Mouse (Mus musculus): ENCODE results near the gene Gsdma3. TPM values are rescaled to one million over a fixed set of nuclear protein-coding genes. Genes with fewer than 3 reads are reported as not detected.
"Not testable (repeated sequence)": the region's sequence is repeated elsewhere in the genome, so short reads cannot be mapped to it uniquely, and the experiment has no call there.

The Gsdma3 gene
- total RNA-seq, 2 experiments from 2014 or later = 0.25 TPM; not detected in 1

DNA sequence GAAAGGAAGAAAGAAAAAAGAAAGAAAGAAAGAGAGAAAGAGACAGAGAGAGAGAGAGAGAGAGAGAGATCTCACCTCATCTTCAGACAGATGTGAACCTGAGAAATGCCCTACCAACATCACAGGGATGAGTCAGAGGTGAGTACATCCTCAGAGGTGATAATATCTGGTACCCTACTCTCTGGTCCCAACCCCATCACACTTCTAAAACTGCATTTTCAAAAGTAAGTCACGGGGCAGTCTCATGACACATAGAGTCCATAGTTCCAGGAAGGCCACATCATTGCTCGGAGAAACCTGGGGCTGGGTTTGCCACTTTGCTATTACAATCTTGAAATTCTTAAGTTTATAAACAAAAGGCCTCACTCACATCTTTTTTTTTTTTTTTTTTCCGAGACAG lies 30.2 kb upstream of the Gsdma3 start:
- no peak for DNase-seq

GRCm38 (mm10) chr11:98597363-98597762 lies 28.8 kb upstream of the Gsdma3 start:
- no peak for DNase-seq

DNA sequence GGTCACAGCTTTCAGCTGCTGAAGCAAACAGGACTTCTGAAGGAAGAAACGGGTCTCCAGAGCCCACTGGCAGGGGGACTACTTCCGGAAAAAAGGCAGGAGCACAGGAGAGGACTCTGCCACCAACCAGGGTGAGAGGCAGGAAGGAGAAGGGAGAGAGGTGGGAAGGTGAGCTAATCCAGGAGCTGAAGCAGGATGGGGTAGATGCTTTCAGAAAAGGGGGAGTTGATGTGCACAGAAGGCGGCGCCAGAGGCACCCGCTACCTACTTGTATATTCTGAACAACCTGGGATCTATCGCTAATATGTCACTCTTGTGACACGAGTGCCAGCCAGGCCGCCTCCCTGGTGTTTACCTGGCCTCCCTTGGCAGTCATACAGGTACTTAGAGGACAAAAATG lies 28.2 kb upstream of the Gsdma3 start, which contains the start of gene Lrrc3c:
Gene Lrrc3c (plus strand): TSS at position 301 of the 400 bp plus-strand sequence.
- DNase-seq = no peak

DNA sequence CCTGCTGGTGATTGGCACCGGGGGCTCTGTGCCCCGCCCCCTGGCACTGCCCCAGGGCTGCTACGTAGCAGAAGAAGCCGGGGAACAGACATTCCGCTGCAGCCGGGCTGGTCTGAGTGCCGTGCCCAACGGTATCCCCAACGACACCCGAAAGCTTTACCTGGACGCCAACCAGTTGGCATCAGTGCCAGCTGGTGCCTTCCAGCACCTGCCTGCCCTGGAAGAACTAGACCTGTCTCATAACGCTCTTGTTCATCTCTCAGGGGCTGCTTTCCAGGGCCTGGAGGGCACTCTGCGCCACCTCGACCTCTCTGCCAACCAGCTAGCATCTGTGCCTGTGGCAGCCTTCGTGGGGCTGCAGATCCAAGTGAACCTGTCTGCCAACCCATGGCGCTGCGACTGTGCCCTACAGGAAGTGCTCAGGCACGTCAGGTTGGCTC lies 27.3 kb upstream of the Gsdma3 start:
- DNase-seq = no peak

DNA sequence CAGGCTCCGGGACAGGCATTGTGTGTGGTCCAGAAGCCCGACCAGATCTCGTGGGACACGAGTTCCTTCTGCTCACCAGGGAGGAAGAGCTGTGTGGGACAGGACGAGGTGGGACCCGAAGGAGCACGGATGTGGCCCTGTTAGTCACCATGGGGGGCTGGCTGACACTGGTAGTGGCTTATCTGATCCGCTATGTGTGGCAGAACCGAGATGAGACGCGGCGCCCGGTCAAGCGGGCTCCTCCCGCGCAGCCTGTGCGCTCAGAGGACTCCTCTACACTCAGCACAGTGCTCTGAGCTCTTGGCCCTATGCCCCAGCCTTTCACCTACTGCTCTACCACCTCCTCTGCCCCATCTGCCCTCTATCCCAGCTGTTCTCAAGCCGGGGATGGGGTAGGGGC lies 26.9 kb upstream of the Gsdma3 start:
- DNase-seq = no peak

- no peak for DNase-seq
Measured at GRCm38 (mm10) chr11:98602090-98602690, 24.0 kb upstream of the Gsdma3 start.

GRCm38 (mm10) chr11:98603953-98604352 lies 22.2 kb upstream of the Gsdma3 start:
- DNase-seq = no peak

DNA sequence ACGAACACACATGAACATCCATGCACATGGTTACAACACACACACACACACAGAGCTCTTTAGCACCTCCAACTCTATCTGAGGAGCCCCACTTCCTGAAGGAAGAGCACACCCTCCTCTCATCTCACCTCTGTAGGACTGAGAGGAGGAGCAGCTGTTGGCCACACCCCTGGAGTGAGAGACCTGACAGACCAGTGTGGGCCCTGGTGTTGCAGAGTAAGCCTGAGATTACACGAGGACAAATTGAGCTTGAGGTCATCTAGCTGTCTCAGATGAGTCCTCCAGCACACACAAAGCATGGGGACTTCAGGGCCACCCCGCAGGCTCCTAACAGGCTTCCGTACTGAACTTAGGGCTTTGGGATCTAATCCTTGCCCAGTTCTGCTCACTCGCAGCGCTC lies 21.2 kb upstream of the Gsdma3 start:
- DNase-seq = not testable (repeated sequence)

GRCm38 (mm10) chr11:98606763-98607162 lies 19.4 kb upstream of the Gsdma3 start:
- DNase-seq = no peak

GRCm38 (mm10) chr11:98620791-98621190 lies 5.4 kb upstream of the Gsdma3 start:
- no peak for DNase-seq

- not testable (repeated sequence) for DNase-seq
Measured at GRCm38 (mm10) chr11:98623981-98624380, 2.2 kb upstream of the Gsdma3 start.

DNA sequence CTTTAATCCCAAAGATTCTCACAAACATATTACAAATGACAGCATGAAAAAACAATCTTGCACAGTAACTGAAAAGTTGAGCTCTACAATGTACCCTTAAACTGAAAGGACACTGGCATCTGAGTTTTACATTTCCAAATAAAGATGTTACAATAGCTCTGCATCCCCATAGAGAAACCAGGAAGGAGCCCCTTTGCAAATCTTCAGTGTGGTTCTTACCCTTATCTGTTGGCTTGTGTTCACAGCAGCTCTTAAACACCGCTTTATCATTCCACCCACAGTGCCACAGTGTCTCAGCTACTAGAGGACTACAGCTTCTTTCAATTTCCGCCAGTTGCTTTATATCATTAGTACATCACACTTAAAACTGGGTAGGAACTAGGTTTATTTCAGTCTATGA lies 1.8 kb upstream of the Gsdma3 start:
- not testable (repeated sequence) for DNase-seq

DNA sequence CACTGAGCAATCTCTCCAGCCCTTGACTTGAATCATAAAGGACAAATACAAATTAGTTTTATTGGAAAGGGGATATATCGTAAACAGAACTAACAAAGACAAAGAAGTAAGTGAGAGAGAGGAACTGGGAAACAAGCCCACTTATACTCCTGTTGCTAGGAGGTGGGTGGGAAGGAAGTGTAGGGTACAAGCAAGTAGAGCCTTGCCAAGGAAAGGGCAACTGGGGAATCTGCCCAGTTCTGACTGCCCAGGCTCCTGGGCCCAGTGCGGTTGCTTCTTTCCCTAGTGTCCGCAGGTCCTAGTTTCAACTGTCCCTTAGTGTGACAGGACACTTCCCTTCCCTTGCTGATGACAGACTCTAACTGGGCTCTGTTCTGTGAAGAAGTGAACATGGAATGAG lies 2.5 kb downstream of the Gsdma3 start:
- DNase-seq = no peak

DNA sequence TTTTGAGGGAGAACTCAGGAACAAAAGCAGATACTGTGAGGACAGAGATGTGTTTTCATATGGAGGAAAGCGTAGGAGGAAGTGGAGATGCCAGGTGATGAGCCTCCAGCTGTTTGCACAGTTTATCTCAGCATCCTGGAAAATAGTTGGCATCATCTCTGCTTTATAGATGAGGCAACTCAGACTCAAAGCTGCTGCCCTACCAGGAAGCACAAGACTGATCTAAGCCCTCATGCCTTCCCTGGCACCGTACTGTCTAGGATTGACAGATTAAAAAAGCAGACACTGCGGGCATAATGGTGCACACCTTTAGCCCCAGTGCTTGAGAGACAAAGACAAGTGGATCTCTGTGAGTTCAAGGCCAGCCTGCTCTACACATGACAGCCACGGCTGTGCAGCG lies 4.5 kb downstream of the Gsdma3 start:
- DNase-seq = no peak

- DNase-seq = not testable (repeated sequence)
Measured at GRCm38 (mm10) chr11:98635312-98635970, 9.3 kb downstream of the Gsdma3 start.

- no peak for DNase-seq
Measured at GRCm38 (mm10) chr11:98637501-98637900, 11.3 kb downstream of the Gsdma3 start.

DNA sequence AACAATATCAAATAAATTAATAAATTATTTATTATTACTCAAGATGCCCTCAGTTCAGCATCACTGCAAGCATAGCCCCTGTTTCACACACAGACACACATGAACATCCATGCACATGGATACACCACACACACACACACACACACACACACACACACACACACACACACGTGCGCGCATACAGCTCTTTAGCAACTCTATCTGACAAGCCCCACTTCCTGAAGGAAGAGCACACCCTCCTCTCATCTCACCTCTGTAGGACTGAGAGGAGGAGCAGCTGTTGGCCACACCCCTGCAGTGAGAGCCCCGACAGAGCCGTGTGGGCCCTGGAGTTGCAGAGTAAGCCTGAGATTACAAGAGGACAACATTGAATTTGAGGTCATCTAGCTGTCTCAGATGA lies 13.9 kb downstream of the Gsdma3 start:
- DNase-seq = no peak

- no peak for DNase-seq
Measured at GRCm38 (mm10) chr11:98644757-98645156, 18.6 kb downstream of the Gsdma3 start.

DNA sequence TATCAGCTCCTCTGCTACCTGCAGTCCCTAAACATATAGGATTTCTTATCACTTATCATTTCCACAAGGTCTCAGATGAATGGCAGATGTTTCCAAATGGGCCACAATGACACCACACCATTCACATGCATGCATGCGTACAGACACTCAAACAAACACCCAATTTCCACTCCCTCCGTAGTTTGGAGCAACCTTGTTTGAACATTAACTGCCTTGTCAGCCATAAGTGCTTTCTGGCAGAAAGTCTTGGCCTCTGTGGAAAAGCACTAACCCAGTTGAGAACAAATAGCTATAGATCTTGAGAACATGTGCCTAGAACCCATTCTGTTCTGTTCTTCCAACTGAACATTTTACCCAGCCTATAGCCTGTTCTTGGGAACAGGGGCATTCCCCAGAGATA lies 19.8 kb downstream of the Gsdma3 start:
- no peak for DNase-seq

- no peak for DNase-seq
Measured at GRCm38 (mm10) chr11:98646459-98646858, 20.3 kb downstream of the Gsdma3 start, which contains the start of gene Gsdma2. Gene Gsdma2 (plus strand): TSS chr11:98646759.

DNA sequence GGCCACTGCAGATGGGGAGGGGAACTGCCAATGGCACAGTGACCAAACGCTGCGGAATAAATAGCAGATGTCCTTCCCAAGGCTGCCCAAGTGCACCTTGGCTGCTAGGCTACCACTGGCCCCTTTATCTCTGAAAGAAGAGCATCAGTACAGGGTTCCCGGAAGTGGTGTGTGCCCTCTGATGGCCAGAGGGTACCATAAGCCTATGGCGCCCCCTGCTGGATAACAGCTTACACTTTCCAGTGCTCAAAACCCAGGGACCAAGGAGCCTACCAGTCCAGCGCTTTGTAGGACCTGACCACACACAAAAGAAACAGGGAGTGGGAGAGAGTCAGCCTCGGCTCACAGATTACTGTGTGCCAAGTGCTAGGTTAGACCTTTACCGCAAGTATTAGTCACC lies 28.9 kb downstream of the Gsdma3 start:
- DNase-seq = not testable (repeated sequence)

DNA sequence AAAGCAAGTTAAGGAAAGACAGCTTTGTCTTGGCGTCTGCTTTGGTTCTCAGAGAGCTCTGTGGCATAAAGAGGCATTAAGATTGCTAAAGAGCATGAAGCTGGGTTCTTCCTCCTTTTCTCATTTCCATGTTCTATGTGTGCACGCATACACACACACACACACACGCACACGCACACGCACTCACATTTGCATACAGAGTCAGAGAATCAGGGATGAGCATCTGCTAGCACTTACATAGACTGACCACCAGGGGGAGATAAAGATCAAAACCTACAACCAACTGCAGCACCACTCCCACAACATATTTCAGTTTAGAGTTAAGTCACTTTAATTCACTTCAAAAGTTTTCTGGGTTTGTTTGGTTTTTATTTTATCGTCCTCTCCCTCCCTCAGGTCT lies 34.4 kb downstream of the Gsdma3 start:
- peak in 1 of 2 experiments; percentile 12 for DNase-seq

- no peak for DNase-seq
Measured at GRCm38 (mm10) chr11:98664091-98664490, 37.9 kb downstream of the Gsdma3 start, which contains the start of gene Gsdma. Gene Gsdma (plus strand): TSS chr11:98664351.

DNA sequence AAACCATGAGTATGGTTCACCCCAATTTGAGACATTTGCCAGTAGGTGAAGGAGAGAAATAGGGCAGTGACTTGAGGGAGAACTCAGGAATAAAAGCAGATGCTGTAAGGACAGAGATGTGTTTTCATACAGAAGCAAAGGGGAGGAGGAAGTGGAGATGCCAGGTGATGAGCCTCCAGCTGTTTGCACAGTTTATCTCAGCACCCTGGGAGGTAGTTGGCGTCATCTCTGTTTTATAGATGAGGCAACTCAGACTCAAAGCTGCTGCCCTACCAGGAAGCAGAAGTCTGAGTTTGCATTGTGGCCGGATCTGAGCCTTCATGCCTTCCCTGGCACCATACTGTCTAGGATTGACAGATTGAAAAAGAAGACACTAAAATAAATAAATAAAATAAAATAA lies 42.8 kb downstream of the Gsdma3 start:
- no peak for DNase-seq
